Mouse (Mus musculus) small intestine, adult 2 months (tissue): ENCODE data around the gene Dhx15.

Source experiments
- CTCF ChIP-seq: fragments of 200-500 bp; IDR thresholded peaks from 2 replicates; pipeline ENCODE4 v1.5.1; 2012; ENCODE audit warnings: low read depth, mild to moderate bottlenecking, control low read depth, inconsistent platforms, low read length, moderate library complexity, mixed read lengths; ENCODE audit not compliant: insufficient replicate concordance, insufficient read length; ENCODE audit errors: extremely low read depth
- POLR2A ChIP-seq: fragments of 200-500 bp; IDR thresholded peaks from 2 replicates; pipeline ENCODE4 v1.6.1; 2012; ENCODE audit warnings: low read depth, mild to moderate bottlenecking, control low read depth, inconsistent platforms, low read length, moderate library complexity

DNA sequence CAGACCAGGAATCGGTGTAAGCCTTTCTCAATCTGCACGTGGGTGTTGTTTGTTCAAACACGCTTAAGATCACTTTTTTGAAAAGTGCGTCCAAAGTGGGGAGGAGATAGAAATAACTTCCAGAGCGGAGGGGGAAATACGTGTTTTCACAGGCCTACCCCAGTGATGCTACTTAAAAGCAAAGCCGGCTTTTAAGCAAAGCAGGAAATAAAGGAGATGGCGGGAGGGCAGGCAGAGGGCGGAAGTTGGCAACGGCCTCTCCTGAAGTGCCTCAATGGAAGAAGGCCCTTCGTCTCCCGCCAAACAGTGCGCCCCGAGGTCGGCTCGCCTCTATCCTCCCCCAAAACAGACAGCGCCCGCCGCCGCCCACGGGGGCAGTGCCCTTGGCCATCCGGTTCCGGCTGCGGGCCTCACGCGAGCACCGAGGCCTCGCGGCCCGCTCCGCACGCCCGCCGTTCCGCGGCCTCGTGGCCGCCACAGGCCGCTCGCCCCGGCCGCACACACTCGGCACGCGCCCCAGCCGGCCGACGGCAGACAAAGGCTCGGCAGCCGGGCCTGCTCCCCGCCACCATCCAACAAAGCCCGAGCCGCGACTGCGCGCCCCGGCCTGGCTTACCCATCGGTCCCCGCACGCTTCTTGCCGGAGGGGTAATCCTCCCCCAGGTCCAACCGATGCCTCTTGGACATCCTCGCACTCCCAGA is 499 bp downstream of the Dhx15 start:
- TF ChIP-seq CTCF (no peak), POLR2A (no peak; the same call in 1 of the 2 replicates)
